Mouse (Mus musculus): ENCODE data around the gene Uqcc3.

GRCm38 (mm10) chr19:8886916-8887584 lies 6.3 kb upstream of the Uqcc3 start:
- TF ChIP-seq CTCF (IDR thresholded peaks at IDR 0.05; ENCODE audit: control insufficient read depth, insufficient read depth, insufficient replicate concordance, low read depth, low read length) (no peak), POLR2A (IDR thresholded peaks at IDR 0.05; ENCODE audit: control insufficient read depth, low read depth, low read length) (no peak)
